Comparison of ENCODE assay signal across 7 mouse cellular contexts in the genomic region with DNA sequence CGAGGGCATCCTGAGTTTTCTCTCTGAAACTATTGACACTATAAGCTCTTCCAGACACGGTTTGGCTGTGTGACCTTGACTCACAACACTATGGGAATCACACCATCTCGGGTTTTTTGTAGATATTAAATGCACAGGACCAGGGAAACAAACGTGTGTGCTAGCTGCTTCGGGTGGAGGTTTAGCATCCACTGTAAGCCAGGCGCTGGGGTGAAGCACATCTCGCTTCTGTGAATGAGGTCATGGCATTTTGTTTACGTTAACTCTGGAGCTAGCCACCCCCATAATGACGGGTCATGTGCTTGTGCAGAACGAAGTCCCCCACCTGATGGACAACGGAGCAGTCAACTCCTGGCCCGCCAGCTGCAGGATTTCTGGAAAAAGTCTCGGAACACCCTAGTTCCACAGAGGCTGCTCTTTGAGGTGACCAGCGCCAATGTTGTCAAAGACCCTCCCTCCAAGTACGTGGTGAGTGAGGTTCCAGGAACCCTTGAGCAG. TPM values are rescaled to one million over a fixed set of nuclear protein-coding genes. Genes with fewer than 3 reads are reported as not detected.
DNase-seq lines count a peak whose midpoint lies in the region; ATAC-seq lines count a peak whose summit lies in the region.

No protein-coding gene starts in this region.

- no peak for DNase-seq in limb, embryonic 10.5 days (ENCODE audit: low spot score)
- no peak for DNase-seq in midbrain, embryonic 14.5 days
- no peak for DNase-seq in frontal cortex, postnatal 36 days (ENCODE audit: low spot score in 2 of 2)

- H3K36me3 ChIP-seq in megakaryocyte, embryonic 14.5 days (replicated peaks; ENCODE audit: low read length) = peaks cover 31% of the 10 kb centered on the region
- peaks cover 15% of the 10 kb centered on the region for H3K36me3 ChIP-seq in embryonic facial prominence, embryonic 15.5 days
- peaks cover 27% of the 10 kb centered on the region for H3K36me3 ChIP-seq in limb, embryonic 10.5 days
- peaks cover 12% of the 10 kb centered on the region for H3K36me3 ChIP-seq in midbrain, embryonic 14.5 days (ENCODE audit: control insufficient read depth, insufficient read depth, low read length)

- H3K4me3 ChIP-seq in megakaryocyte, embryonic 14.5 days (replicated peaks) = peak overlapping the region; percentile 93
- H3K4me3 ChIP-seq in embryonic facial prominence, embryonic 15.5 days (replicated peaks) = peak overlapping the region; percentile 70
- H3K4me3 ChIP-seq in limb, embryonic 10.5 days = peak overlapping the region; percentile 73
- peak overlapping the region; percentile 62 for H3K4me3 ChIP-seq in midbrain, embryonic 14.5 days (replicated peaks; ENCODE audit: low read depth, low read length)

- WGBS in embryonic facial prominence, embryonic 15.5 days = 9% methylated on average over 15 of the region's 15 CpGs
- WGBS in limb, embryonic 10.5 days = 10% methylated on average over 15 of the region's 15 CpGs
- WGBS in midbrain, embryonic 14.5 days = 12% methylated on average over 15 of the region's 15 CpGs

- peak overlapping the region; percentile 85 for H3K9ac ChIP-seq in embryonic facial prominence, embryonic 15.5 days
- peak overlapping the region; percentile 78 for H3K9ac ChIP-seq in midbrain, embryonic 14.5 days (replicated peaks; ENCODE audit: low read length)

- peak overlapping the region; percentile 92 for H3K27ac ChIP-seq in embryonic facial prominence, embryonic 15.5 days (replicated peaks)
- H3K27ac ChIP-seq in limb, embryonic 10.5 days = peak overlapping the region; percentile 83
- peak overlapping the region; percentile 57; the same call in 1 of the 2 replicates for H3K27ac ChIP-seq in midbrain, embryonic 14.5 days (replicated peaks; ENCODE audit: low read depth, low read length)

- no peaks in the 10 kb centered on the region for H3K9me3 ChIP-seq in megakaryocyte, embryonic 14.5 days
- no peaks in the 10 kb centered on the region for H3K9me3 ChIP-seq in embryonic facial prominence, embryonic 15.5 days (replicated peaks)
- no peaks in the 10 kb centered on the region for H3K9me3 ChIP-seq in limb, embryonic 10.5 days (replicated peaks)
- no peaks in the 10 kb centered on the region for H3K9me3 ChIP-seq in midbrain, embryonic 14.5 days (ENCODE audit: control insufficient read depth, low read length)

- peak overlapping the region; percentile 79 for H3K4me2 ChIP-seq in embryonic facial prominence, embryonic 15.5 days (replicated peaks)
- H3K4me2 ChIP-seq in midbrain, embryonic 14.5 days (ENCODE audit: low read length) = peak overlapping the region; percentile 89

- peaks cover 49% of the 10 kb centered on the region for H3K4me1 ChIP-seq in megakaryocyte, embryonic 14.5 days
- H3K4me1 ChIP-seq in embryonic facial prominence, embryonic 15.5 days = peaks cover 33% of the 10 kb centered on the region
- H3K4me1 ChIP-seq in limb, embryonic 10.5 days = peaks cover 20% of the 10 kb centered on the region
- H3K4me1 ChIP-seq in midbrain, embryonic 14.5 days (ENCODE audit: control insufficient read depth, insufficient read depth, low read length) = peaks cover 3% of the 10 kb centered on the region; the same call in 1 of the 2 replicates

- ATAC-seq in megakaryocyte, adult 5-6 weeks (ENCODE audit: poor library complexity, severe bottlenecking) = no peak
- ATAC-seq in embryonic facial prominence, embryonic 15.5 days (ENCODE audit: insufficient number of reproducible peaks, low FRiP score, low TSS enrichment, low read depth) = no peak
- 0 out of 2 replicates have a peak, but pooled peaks have one; percentile 1 for ATAC-seq in midbrain, embryonic 14.5 days (ENCODE audit: low FRiP score, low TSS enrichment)
- ATAC-seq in erythroid progenitor cell, adult 5-6 weeks (replicated peaks; ENCODE audit: low FRiP score, poor library complexity, severe bottlenecking) = no peak

- H3K27me3 ChIP-seq in megakaryocyte, embryonic 14.5 days (replicated peaks) = peaks cover 12% of the 10 kb centered on the region
- H3K27me3 ChIP-seq in embryonic facial prominence, embryonic 15.5 days = no peaks in the 10 kb centered on the region
- no peaks in the 10 kb centered on the region for H3K27me3 ChIP-seq in limb, embryonic 10.5 days (ENCODE audit: low read depth, poor library complexity, severe bottlenecking)
- H3K27me3 ChIP-seq in midbrain, embryonic 14.5 days (ENCODE audit: control insufficient read depth, insufficient read depth, low read length) = no peaks in the 10 kb centered on the region

RNA-seq across cellular contexts. Expression of gene Snx21, which starts 0.8 kb away (rescaled TPM):
- 7.7 and 9.9 TPM in 2 replicates for polyA plus RNA-seq in megakaryocyte, embryonic 14.5 days (2012; ENCODE audit: insufficient read depth, low replicate concordance)
- total RNA-seq in megakaryocyte, adult 5-6 weeks (2015) = 5.2 and 5.5 TPM in 2 replicates
- 3.2 and 5.0 TPM in 2 replicates for total RNA-seq in megakaryocyte, adult 5-6 weeks (2017)
- 37.1 and 37.3 TPM in 2 replicates for polyA plus RNA-seq in embryonic facial prominence, embryonic 15.5 days (2015; fragmentation: Nextera tagmentation; extraction: Ambion mirVana)
- 9.0 and 12.2 TPM in 2 replicates for polyA plus RNA-seq in limb, embryonic 10.5 days (2016; fragmentation: Nextera tagmentation; extraction: Ambion mirVana)
- polyA plus RNA-seq in midbrain, embryonic 14.5 days (2014; fragmentation: Nextera tagmentation; extraction: Ambion mirVana) = 22.1 and 34.5 TPM in 2 replicates
- total RNA-seq in erythroid progenitor cell, adult 5-6 weeks (2015; ENCODE audit: low replicate concordance) = not detected in 2 replicates
- total RNA-seq in erythroid progenitor cell, adult 5-6 weeks (2017; ENCODE audit: low replicate concordance) = 0.13 TPM in 1 of 2 replicates, not detected in the other

RNA-seq across cellular contexts. Expression of gene Tnnc2, which starts 6.7 kb away (rescaled TPM):
- polyA plus RNA-seq in megakaryocyte, embryonic 14.5 days (2012; ENCODE audit: insufficient read depth, low replicate concordance) = not detected in 2 replicates
- total RNA-seq in megakaryocyte, adult 5-6 weeks (2015) = not detected in 2 replicates
- total RNA-seq in megakaryocyte, adult 5-6 weeks (2017) = not detected in 2 replicates
- 383 and 528 TPM in 2 replicates for polyA plus RNA-seq in embryonic facial prominence, embryonic 15.5 days (2015; fragmentation: Nextera tagmentation; extraction: Ambion mirVana)
- polyA plus RNA-seq in limb, embryonic 10.5 days (2016; fragmentation: Nextera tagmentation; extraction: Ambion mirVana) = 0.79 and 1.3 TPM in 2 replicates
- not detected in 2 replicates for polyA plus RNA-seq in midbrain, embryonic 14.5 days (2014; fragmentation: Nextera tagmentation; extraction: Ambion mirVana)
- total RNA-seq in erythroid progenitor cell, adult 5-6 weeks (2015; ENCODE audit: low replicate concordance) = not detected in 2 replicates
- total RNA-seq in erythroid progenitor cell, adult 5-6 weeks (2017; ENCODE audit: low replicate concordance) = not detected in 2 replicates

RNA-seq across cellular contexts. Expression of gene Ube2c, which starts 16.7 kb away (rescaled TPM):
- 43.1 and 121 TPM in 2 replicates for polyA plus RNA-seq in megakaryocyte, embryonic 14.5 days (2012; ENCODE audit: insufficient read depth, low replicate concordance)
- 330 and 340 TPM in 2 replicates for total RNA-seq in megakaryocyte, adult 5-6 weeks (2015)
- 228 and 247 TPM in 2 replicates for total RNA-seq in megakaryocyte, adult 5-6 weeks (2017)
- polyA plus RNA-seq in embryonic facial prominence, embryonic 15.5 days (2015; fragmentation: Nextera tagmentation; extraction: Ambion mirVana) = 297 and 302 TPM in 2 replicates
- 607 and 617 TPM in 2 replicates for polyA plus RNA-seq in limb, embryonic 10.5 days (2016; fragmentation: Nextera tagmentation; extraction: Ambion mirVana)
- 45.9 and 85.7 TPM in 2 replicates for polyA plus RNA-seq in midbrain, embryonic 14.5 days (2014; fragmentation: Nextera tagmentation; extraction: Ambion mirVana)
- 1,168 and 1,264 TPM in 2 replicates for total RNA-seq in erythroid progenitor cell, adult 5-6 weeks (2015; ENCODE audit: low replicate concordance)
- 649 and 1,020 TPM in 2 replicates for total RNA-seq in erythroid progenitor cell, adult 5-6 weeks (2017; ENCODE audit: low replicate concordance)

RNA-seq across cellular contexts. Expression of gene Acot8, which starts 18.2 kb away (rescaled TPM):
- 63.1 and 87.6 TPM in 2 replicates for polyA plus RNA-seq in megakaryocyte, embryonic 14.5 days (2012; ENCODE audit: insufficient read depth, low replicate concordance)
- 20.4 and 20.8 TPM in 2 replicates for total RNA-seq in megakaryocyte, adult 5-6 weeks (2015)
- total RNA-seq in megakaryocyte, adult 5-6 weeks (2017) = 28.8 and 28.9 TPM in 2 replicates
- 20.7 and 20.9 TPM in 2 replicates for polyA plus RNA-seq in embryonic facial prominence, embryonic 15.5 days (2015; fragmentation: Nextera tagmentation; extraction: Ambion mirVana)
- polyA plus RNA-seq in limb, embryonic 10.5 days (2016; fragmentation: Nextera tagmentation; extraction: Ambion mirVana) = 14.7 and 18.4 TPM in 2 replicates
- 17.1 and 18.5 TPM in 2 replicates for polyA plus RNA-seq in midbrain, embryonic 14.5 days (2014; fragmentation: Nextera tagmentation; extraction: Ambion mirVana)
- 23.8 and 30.6 TPM in 2 replicates for total RNA-seq in erythroid progenitor cell, adult 5-6 weeks (2015; ENCODE audit: low replicate concordance)
- 33.6 and 58.4 TPM in 2 replicates for total RNA-seq in erythroid progenitor cell, adult 5-6 weeks (2017; ENCODE audit: low replicate concordance)

RNA-seq across cellular contexts. Expression of gene Zswim3, which starts 18.5 kb away (rescaled TPM):
- 0.40 TPM in 1 of 2 replicates, not detected in the other for polyA plus RNA-seq in megakaryocyte, embryonic 14.5 days (2012; ENCODE audit: insufficient read depth, low replicate concordance)
- total RNA-seq in megakaryocyte, adult 5-6 weeks (2015) = 2.3 and 3.4 TPM in 2 replicates
- total RNA-seq in megakaryocyte, adult 5-6 weeks (2017) = 1.7 and 3.4 TPM in 2 replicates
- polyA plus RNA-seq in embryonic facial prominence, embryonic 15.5 days (2015; fragmentation: Nextera tagmentation; extraction: Ambion mirVana) = 7.3 and 7.6 TPM in 2 replicates
- 9.1 and 9.9 TPM in 2 replicates for polyA plus RNA-seq in limb, embryonic 10.5 days (2016; fragmentation: Nextera tagmentation; extraction: Ambion mirVana)
- 14.7 and 15.6 TPM in 2 replicates for polyA plus RNA-seq in midbrain, embryonic 14.5 days (2014; fragmentation: Nextera tagmentation; extraction: Ambion mirVana)
- total RNA-seq in erythroid progenitor cell, adult 5-6 weeks (2015; ENCODE audit: low replicate concordance) = 2.5 and 7.2 TPM in 2 replicates
- 1.3 and 2.3 TPM in 2 replicates for total RNA-seq in erythroid progenitor cell, adult 5-6 weeks (2017; ENCODE audit: low replicate concordance)

Comparison
In these comparisons a context has a peak if more than half of its experiments do, and no peak if none do; other contexts are left out.
1. RNA of gene Tnnc2, which starts 6.7 kb away (polyA plus RNA-seq): 383 to 528 TPM in embryonic facial prominence, embryonic 15.5 days; 0.79 to 1.3 TPM in limb, embryonic 10.5 days, not detected in midbrain, embryonic 14.5 days and not detected in megakaryocyte, embryonic 14.5 days; every median in the first group is over 100 times any median in the second.
2. Peak in every context shown above with its lines, with median percentiles within 50 percentile points of each other: H3K4me3 ChIP-seq and H3K27ac ChIP-seq.